17 mouse cellular contexts compared by ENCODE assay signal in genomic region chr16:31498336-31498735, GRCm38 (mm10).
"Had no signal": no experiment of that assay in that cellular context is flagged by ENCODE, and none has a peak within 500 bp of the region (broad histone marks: within the 10 kb centered on the region; RNA-seq: fewer than 3 reads in every experiment).

No protein-coding gene starts in this region.

- DNase-seq: kidney, postnatal 36 days; layer of hippocampus, adult 9-11 months; layer of hippocampus, postnatal 36 days; lung, embryonic 14.5 days; lung, postnatal 10 days; lung, postnatal 4 days; retina, postnatal 1 day; right cerebral cortex, postnatal 14 days; thymus, adult 2 months; thymus, postnatal 25 days had no signal

- H3K4me2 ChIP-seq: liver, embryonic 11.5 days; liver, embryonic 15.5 days; lung, embryonic 14.5 days; midbrain, embryonic 15.5 days; neural tube, embryonic 13.5 days; stomach, embryonic 15.5 days had no signal

- ATAC-seq: midbrain, embryonic 15.5 days had no signal

- H3K9me3 ChIP-seq: liver, embryonic 15.5 days; midbrain, embryonic 10.5 days; midbrain, embryonic 15.5 days; neural tube, embryonic 13.5 days; stomach, embryonic 15.5 days had no signal

- H3K4me3 ChIP-seq: liver, embryonic 15.5 days; midbrain, embryonic 10.5 days; midbrain, embryonic 15.5 days; neural tube, embryonic 13.5 days; stomach, embryonic 15.5 days had no signal

- H3K27ac ChIP-seq: kidney, postnatal 0 days; liver, embryonic 15.5 days; midbrain, embryonic 10.5 days; neural tube, embryonic 13.5 days; stomach, embryonic 15.5 days had no signal

- H3K9ac ChIP-seq: liver, embryonic 15.5 days; lung, embryonic 14.5 days; midbrain, embryonic 15.5 days; neural tube, embryonic 13.5 days; stomach, embryonic 15.5 days had no signal

- H3K4me1 ChIP-seq: liver, embryonic 15.5 days had no signal

- H3K27me3 ChIP-seq: liver, embryonic 15.5 days; midbrain, embryonic 15.5 days; stomach, embryonic 15.5 days had no signal

- H3K36me3 ChIP-seq: liver, embryonic 15.5 days; midbrain, embryonic 10.5 days; midbrain, embryonic 15.5 days; neural tube, embryonic 13.5 days; stomach, embryonic 15.5 days had no signal
